Mouse (Mus musculus): ENCODE measurements around the gene Nckap5.

The Nckap5 gene

GRCm38 (mm10) chr1:126622036-126622435 lies 208.6 kb downstream of the Nckap5 start:
- DNase-seq (ENCODE audit: low read depth, low spot score) = no peak

GRCm38 (mm10) chr1:126617464-126618041 lies 213.0 kb downstream of the Nckap5 start:
- DNase-seq (ENCODE audit: low read depth, low spot score) = no peak

GRCm38 (mm10) chr1:126616964-126617363 lies 213.6 kb downstream of the Nckap5 start:
- DNase-seq (ENCODE audit: low read depth, low spot score) = no peak

GRCm38 (mm10) chr1:126612916-126613315 lies 217.7 kb downstream of the Nckap5 start:
- peak; percentile 68 for DNase-seq (ENCODE audit: low read depth, low spot score)

- DNase-seq (ENCODE audit: low read depth, low spot score) = no peak
Observed at GRCm38 (mm10) chr1:126608586-126608985, 222.0 kb downstream of the Nckap5 start.

GRCm38 (mm10) chr1:126606189-126607080 lies 224.2 kb downstream of the Nckap5 start:
- no peak for DNase-seq (ENCODE audit: low read depth, low spot score)

GRCm38 (mm10) chr1:126604551-126604950 lies 226.0 kb downstream of the Nckap5 start:
- DNase-seq (ENCODE audit: low read depth, low spot score) = no peak

GRCm38 (mm10) chr1:126603771-126604515 lies 226.7 kb downstream of the Nckap5 start:
- no peak for DNase-seq (ENCODE audit: low read depth, low spot score)

- no peak for DNase-seq (ENCODE audit: low read depth, low spot score)
Observed at GRCm38 (mm10) chr1:126600596-126600995, 230.0 kb downstream of the Nckap5 start.

GRCm38 (mm10) chr1:126597376-126597775 lies 233.2 kb downstream of the Nckap5 start:
- no peak for DNase-seq (ENCODE audit: low read depth, low spot score)

- no peak for DNase-seq (ENCODE audit: low read depth, low spot score)
Observed at GRCm38 (mm10) chr1:126594796-126595195, 235.8 kb downstream of the Nckap5 start.

- no peak for DNase-seq (ENCODE audit: low read depth, low spot score)
Observed at GRCm38 (mm10) chr1:126593044-126593805, 237.4 kb downstream of the Nckap5 start.

GRCm38 (mm10) chr1:126590911-126591310 lies 239.7 kb downstream of the Nckap5 start:
- no peak for DNase-seq (ENCODE audit: low read depth, low spot score)

GRCm38 (mm10) chr1:126578163-126578562 lies 252.4 kb downstream of the Nckap5 start:
- no peak for DNase-seq (ENCODE audit: low read depth, low spot score)

- DNase-seq (ENCODE audit: low read depth, low spot score) = no peak
Observed at GRCm38 (mm10) chr1:126574295-126574694, 256.3 kb downstream of the Nckap5 start.

GRCm38 (mm10) chr1:126573714-126574113 lies 256.9 kb downstream of the Nckap5 start:
- no peak for DNase-seq (ENCODE audit: low read depth, low spot score)

GRCm38 (mm10) chr1:126573097-126573496 lies 257.5 kb downstream of the Nckap5 start:
- no peak for DNase-seq (ENCODE audit: low read depth, low spot score)

GRCm38 (mm10) chr1:126569611-126570238 lies 260.9 kb downstream of the Nckap5 start:
- no peak for DNase-seq (ENCODE audit: low read depth, low spot score)

- peak; percentile 76 for DNase-seq (ENCODE audit: low read depth, low spot score)
Observed at GRCm38 (mm10) chr1:126568520-126569197, 261.9 kb downstream of the Nckap5 start.

- DNase-seq (ENCODE audit: low read depth, low spot score) = no peak
Observed at GRCm38 (mm10) chr1:126565151-126565725, 265.4 kb downstream of the Nckap5 start.

Measured in ZHBTc4 (cell line).